Mouse (Mus musculus): ENCODE measurements around the gene Slc6a3. TPM values are rescaled to one million over a fixed set of nuclear protein-coding genes. Genes with fewer than 3 reads are reported as not detected.

Slc6a3 gene
- polyA plus RNA-seq, 1 experiment from 2014 or later: 0.06 TPM

- no peak for ATAC-seq (ENCODE audit: low FRiP score)
- 91% methylated on average over 8 of the region's 8 CpGs for WGBS
- no peaks in the 10 kb centered on the region for H3K4me1 ChIP-seq (replicated peaks)
These were observed 27.6 kb upstream of the Slc6a3 start for GRCm38 (mm10) chr13:73508817-73509550.

GRCm38 (mm10) chr13:73509869-73510268 lies 26.7 kb upstream of the Slc6a3 start:
- no peaks in the 10 kb centered on the region for H3K4me1 ChIP-seq (replicated peaks)
- no peak overlapping the region for H3K4me3 ChIP-seq
- no peak overlapping the region for H3K9ac ChIP-seq
- H3K4me2 ChIP-seq: no peak overlapping the region
- no peak for ATAC-seq (ENCODE audit: low FRiP score)
- H3K27me3 ChIP-seq: no peaks in the 10 kb centered on the region
- no peaks in the 10 kb centered on the region for H3K9me3 ChIP-seq
- WGBS: 84% methylated on average over 6 of the region's 6 CpGs
- H3K27ac ChIP-seq: no peak overlapping the region
- peaks cover 68% of the 10 kb centered on the region for H3K36me3 ChIP-seq

More at GRCm38 (mm10) chr13:73508817-73509550, 27.6 kb upstream of the Slc6a3 start:
- Histone ChIP-seq H3K27ac (no peak overlapping the region), H3K9ac (no peak overlapping the region), H3K36me3 (peaks cover 59% of the 10 kb centered on the region), H3K27me3 (no peaks in the 10 kb centered on the region), H3K4me2 (no peak overlapping the region), H3K4me3 (no peak overlapping the region), H3K9me3 (no peaks in the 10 kb centered on the region)

- Histone ChIP-seq H3K4me2 (no peak overlapping the region), H3K27me3 (no peaks in the 10 kb centered on the region), H3K9me3 (no peaks in the 10 kb centered on the region), H3K27ac (no peak overlapping the region), H3K4me3 (no peak overlapping the region), H3K36me3 (peaks cover 76% of the 10 kb centered on the region), H3K4me1 (replicated peaks) (no peaks in the 10 kb centered on the region), H3K9ac (no peak overlapping the region)
- peak; percentile 71 for ATAC-seq (ENCODE audit: low FRiP score)
- 62% methylated on average over 13 of the region's 13 CpGs for WGBS
These were observed 23.5 kb upstream of the Slc6a3 start for GRCm38 (mm10) chr13:73512776-73513673.

- Histone ChIP-seq H3K27me3 (no peaks in the 10 kb centered on the region), H3K9me3 (no peaks in the 10 kb centered on the region), H3K4me1 (replicated peaks) (no peaks in the 10 kb centered on the region), H3K36me3 (peaks cover 44% of the 10 kb centered on the region), H3K9ac (no peak overlapping the region), H3K4me2 (no peak overlapping the region), H3K4me3 (no peak overlapping the region), H3K27ac (no peak overlapping the region)
- 76% methylated on average over 4 of the region's 4 CpGs for WGBS
- no peak for ATAC-seq (ENCODE audit: low FRiP score)
These were observed 19.7 kb upstream of the Slc6a3 start for GRCm38 (mm10) chr13:73516886-73517285.

- Histone ChIP-seq H3K4me2 (no peak overlapping the region), H3K4me1 (replicated peaks) (peaks cover 11% of the 10 kb centered on the region), H3K9me3 (no peaks in the 10 kb centered on the region), H3K36me3 (no peaks in the 10 kb centered on the region), H3K4me3 (no peak overlapping the region), H3K9ac (no peak overlapping the region), H3K27ac (no peak overlapping the region), H3K27me3 (peaks cover 58% of the 10 kb centered on the region)
- no peak for ATAC-seq (ENCODE audit: low FRiP score)
- whole genome bisulfite sequencing: 89% methylated on average over 3 of the region's 3 CpGs
These were observed 2.8 kb upstream of the Slc6a3 start for GRCm38 (mm10) chr13:73533716-73534115.

GRCm38 (mm10) chr13:73535287-73535686 lies 1.3 kb upstream of the Slc6a3 start:
- no peak overlapping the region for H3K9ac ChIP-seq
- peaks cover 66% of the 10 kb centered on the region for H3K27me3 ChIP-seq
- no peak for ATAC-seq (ENCODE audit: low FRiP score)
- 65% methylated on average over 3 of the region's 3 CpGs for WGBS
- no peak overlapping the region for H3K27ac ChIP-seq
- H3K4me2 ChIP-seq: no peak overlapping the region
- H3K4me1 ChIP-seq (replicated peaks): peaks cover 11% of the 10 kb centered on the region
- H3K9me3 ChIP-seq: no peaks in the 10 kb centered on the region
- no peaks in the 10 kb centered on the region for H3K36me3 ChIP-seq
- no peak overlapping the region for H3K4me3 ChIP-seq

GRCm38 (mm10) chr13:73536824-73537223 lies 277 bp downstream of the Slc6a3 start:
- Histone ChIP-seq H3K9ac (peak overlapping the region; percentile 61), H3K4me2 (peak overlapping the region; percentile 80), H3K27me3 (peaks cover 70% of the 10 kb centered on the region), H3K4me1 (replicated peaks) (peaks cover 11% of the 10 kb centered on the region), H3K27ac (no peak overlapping the region), H3K4me3 (peak overlapping the region; percentile 48), H3K9me3 (no peaks in the 10 kb centered on the region), H3K36me3 (no peaks in the 10 kb centered on the region)
- WGBS: 21% methylated on average over 13 of the region's 13 CpGs
- ATAC-seq (ENCODE audit: low FRiP score): 0 out of 2 replicates have a peak, but pooled peaks have one; percentile 21

GRCm38 (mm10) chr13:73564201-73564600 lies 27.7 kb downstream of the Slc6a3 start:
- H3K36me3 ChIP-seq: no peaks in the 10 kb centered on the region
- no peak for ATAC-seq (ENCODE audit: low FRiP score)
- H3K4me3 ChIP-seq: no peak overlapping the region
- no peak overlapping the region for H3K9ac ChIP-seq
- no peaks in the 10 kb centered on the region for H3K27me3 ChIP-seq
- no peak overlapping the region for H3K4me2 ChIP-seq
- no peaks in the 10 kb centered on the region for H3K9me3 ChIP-seq
- no peaks in the 10 kb centered on the region for H3K4me1 ChIP-seq (replicated peaks)
- WGBS: 93% methylated on average over 5 of the region's 5 CpGs
- H3K27ac ChIP-seq: no peak overlapping the region

GRCm38 (mm10) chr13:73575051-73575450 lies 38.5 kb downstream of the Slc6a3 start:
- Histone ChIP-seq H3K4me1 (replicated peaks) (no peaks in the 10 kb centered on the region), H3K27ac (no peak overlapping the region), H3K27me3 (no peaks in the 10 kb centered on the region), H3K9me3 (no peaks in the 10 kb centered on the region), H3K36me3 (no peaks in the 10 kb centered on the region), H3K4me2 (no peak overlapping the region), H3K4me3 (no peak overlapping the region), H3K9ac (no peak overlapping the region)
- no peak for ATAC-seq (ENCODE audit: low FRiP score)

- Histone ChIP-seq H3K4me3 (no peak overlapping the region), H3K27ac (no peak overlapping the region)
- WGBS: 76% methylated on average over 2 of the region's 2 CpGs
These were observed 40.7 kb downstream of the Slc6a3 start for GRCm38 (mm10) chr13:73577277-73577676.

GRCm38 (mm10) chr13:73591488-73591887 lies 54.9 kb downstream of the Slc6a3 start:
- no peaks in the 10 kb centered on the region for H3K9me3 ChIP-seq
- ATAC-seq (ENCODE audit: low FRiP score): no peak
- 83% methylated on average over 3 of the region's 3 CpGs for WGBS
- no peak overlapping the region for H3K9ac ChIP-seq
- H3K4me2 ChIP-seq: no peak overlapping the region
- peaks cover 29% of the 10 kb centered on the region for H3K27me3 ChIP-seq
- no peaks in the 10 kb centered on the region for H3K4me1 ChIP-seq (replicated peaks)
- H3K4me3 ChIP-seq: no peak overlapping the region
- no peaks in the 10 kb centered on the region for H3K36me3 ChIP-seq
- H3K27ac ChIP-seq: no peak overlapping the region

More at GRCm38 (mm10) chr13:73577277-73577676, 40.7 kb downstream of the Slc6a3 start:
- no peak for ATAC-seq (ENCODE audit: low FRiP score)
- Histone ChIP-seq H3K4me1 (replicated peaks) (no peaks in the 10 kb centered on the region), H3K36me3 (no peaks in the 10 kb centered on the region), H3K4me2 (no peak overlapping the region), H3K9ac (no peak overlapping the region), H3K27me3 (no peaks in the 10 kb centered on the region), H3K9me3 (no peaks in the 10 kb centered on the region)

- 42% methylated on average over 2 of the region's 2 CpGs for WGBS
- no peaks in the 10 kb centered on the region for H3K4me1 ChIP-seq (replicated peaks)
- no peaks in the 10 kb centered on the region for H3K36me3 ChIP-seq
- no peak overlapping the region for H3K4me2 ChIP-seq
- no peaks in the 10 kb centered on the region for H3K9me3 ChIP-seq
- H3K27ac ChIP-seq: no peak overlapping the region
- peaks cover 35% of the 10 kb centered on the region for H3K27me3 ChIP-seq
- no peak overlapping the region for H3K4me3 ChIP-seq
- ATAC-seq (ENCODE audit: low FRiP score): no peak
- H3K9ac ChIP-seq: no peak overlapping the region
These were observed 56.0 kb downstream of the Slc6a3 start for GRCm38 (mm10) chr13:73592546-73592945.

Measured in hindbrain, embryonic 13.5 days (tissue).